Mouse (Mus musculus) urinary bladder, postnatal 14 days (tissue): ENCODE measurements around the gene Scyl2.
"Not testable (repeated sequence)": the region's sequence is repeated elsewhere in the genome, so short reads cannot be mapped to it uniquely, and the experiment has no call there.

Source experiments
- DNase-seq: peaks from one replicate; pipeline ENCODE4 v3.0.0; 2021; ENCODE audit warnings: low spot score

Gene Scyl2

DNA sequence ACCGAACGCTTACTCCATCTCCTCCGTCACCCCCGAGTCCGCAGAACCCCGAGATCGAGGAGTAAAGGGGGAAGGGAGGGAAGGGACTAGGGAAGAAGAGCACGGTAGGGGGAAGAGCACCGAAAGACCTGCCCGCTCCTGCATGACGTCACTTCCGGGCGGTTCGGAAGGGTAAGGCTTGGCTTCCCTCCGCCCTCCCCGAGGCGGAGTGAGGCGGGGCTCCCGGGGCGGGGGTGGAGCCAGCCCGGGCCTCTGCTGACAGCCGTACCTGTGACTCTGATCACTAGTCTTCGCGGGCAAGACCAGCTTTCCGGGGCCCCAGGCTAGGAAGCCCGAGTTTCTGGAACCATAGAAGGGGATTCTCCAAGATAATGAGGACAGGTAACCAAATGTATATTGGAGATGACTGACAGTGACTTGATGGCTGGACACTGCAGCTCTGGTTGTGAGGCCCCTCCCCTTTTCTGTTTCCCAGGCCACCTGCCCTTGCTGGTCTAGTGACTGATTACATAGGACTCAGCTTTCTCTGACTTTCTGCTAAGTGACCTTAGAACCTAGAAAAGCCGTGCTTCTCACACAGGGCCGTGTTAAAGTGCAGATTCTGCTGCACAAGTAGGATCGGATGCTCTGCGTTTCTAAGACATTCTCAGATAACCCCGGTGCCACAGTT is at the start of gene Scyl2:
Gene Scyl2, minus strand, starts transcription at position 147 of the 670 bp plus-strand sequence.
- peak; percentile 97 for DNase-seq

DNA sequence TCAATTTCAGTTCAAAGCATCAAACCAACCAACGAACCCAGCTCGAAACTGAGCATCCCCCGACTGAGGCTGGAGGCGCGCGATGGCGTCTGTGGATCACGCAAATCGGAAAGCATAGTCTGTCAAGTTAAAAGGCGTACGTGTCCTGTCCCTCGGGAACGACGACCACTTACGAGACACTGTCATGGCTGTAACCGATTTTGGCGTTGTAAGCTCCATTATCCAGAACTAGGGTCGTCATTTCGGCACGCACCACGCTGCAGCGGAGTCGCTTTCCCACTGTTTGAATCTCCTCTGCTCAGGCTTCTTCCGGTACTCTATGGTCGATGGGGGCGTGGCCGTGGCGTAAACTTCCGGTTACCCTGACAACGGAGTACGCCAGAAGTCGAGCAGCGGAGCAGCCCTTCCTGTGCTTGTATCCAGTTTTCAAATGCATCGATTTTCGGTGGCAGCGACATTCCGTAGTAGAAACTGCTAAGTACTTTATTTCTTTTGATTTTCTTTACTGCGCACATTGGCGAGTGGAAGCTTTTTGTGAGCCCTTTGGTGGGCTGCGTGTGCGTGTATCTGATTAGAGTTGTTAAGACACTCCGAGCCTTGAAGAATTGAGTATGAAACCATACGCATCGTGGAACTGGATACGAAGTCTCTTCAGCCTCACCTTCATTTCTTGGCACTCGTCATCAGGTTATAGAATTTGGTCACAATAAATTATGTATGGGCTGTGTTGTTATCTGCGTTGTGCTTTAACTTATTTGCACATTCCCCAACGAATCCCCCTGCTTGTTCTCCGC is 46.1 kb upstream of the Scyl2 start, which contains the start of gene Actr6:
Gene Actr6, minus strand, starts transcription at position 295 of the 794 bp plus-strand sequence.
- DNase-seq, result peak; percentile 94

DNA sequence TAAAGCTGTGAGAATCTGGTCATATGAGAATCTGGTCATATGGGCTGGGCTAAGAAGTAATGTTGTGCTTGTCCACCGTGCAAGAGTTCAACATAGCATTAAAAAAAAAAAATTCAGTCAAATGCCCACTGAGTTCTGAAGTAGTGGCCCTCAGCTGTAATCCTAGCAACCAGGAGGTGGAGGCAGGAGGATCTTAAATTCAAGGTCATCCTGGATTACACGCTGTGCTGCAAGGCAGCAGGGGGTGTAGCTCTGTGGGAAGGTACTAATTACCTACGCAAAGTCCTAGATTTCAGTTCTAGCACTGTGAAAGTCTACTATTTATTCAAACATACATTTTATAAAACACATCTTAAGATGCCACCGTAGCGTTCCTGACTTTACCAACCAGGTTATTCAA is 45.3 kb upstream of the Scyl2 start:
- DNase-seq, result no peak

GRCm38 (mm10) chr10:89730386-89730785 is 44.3 kb upstream of the Scyl2 start:
- DNase-seq, result no peak

- DNase-seq, result no peak
These were observed 36.4 kb upstream of the Scyl2 start for GRCm38 (mm10) chr10:89722247-89723195.

- no peak for DNase-seq
These were observed 34.7 kb upstream of the Scyl2 start for GRCm38 (mm10) chr10:89720796-89721195.

DNA sequence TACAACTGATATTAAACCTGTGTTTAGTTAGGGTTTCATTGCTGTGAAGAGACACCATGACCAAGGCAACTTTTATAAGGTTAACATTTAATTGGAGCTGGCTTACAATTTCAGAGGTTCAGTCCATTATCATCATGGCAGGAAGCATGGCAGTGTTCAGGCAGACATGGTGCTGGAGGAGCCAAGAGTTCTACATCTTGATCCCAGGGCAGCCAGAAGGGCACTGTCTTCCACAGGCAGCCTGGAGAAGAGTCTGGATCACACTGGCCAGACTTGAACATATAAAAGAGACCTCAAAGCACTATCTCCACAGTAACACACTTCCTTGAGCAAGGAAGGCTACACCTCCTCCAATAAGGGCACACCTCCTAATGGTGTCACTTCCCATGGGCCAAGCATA is 34.2 kb upstream of the Scyl2 start:
- no peak for DNase-seq

GRCm38 (mm10) chr10:89714910-89715309 is 28.8 kb upstream of the Scyl2 start:
- peak; percentile 13 for DNase-seq

- no peak for DNase-seq
These were observed 22.6 kb upstream of the Scyl2 start for GRCm38 (mm10) chr10:89708720-89709119.

GRCm38 (mm10) chr10:89707397-89707796 is 21.3 kb upstream of the Scyl2 start:
- DNase-seq, result no peak

- peak; percentile 63 for DNase-seq
These were observed 17.0 kb upstream of the Scyl2 start for GRCm38 (mm10) chr10:89703042-89703441.

- no peak for DNase-seq
These were observed 11.9 kb upstream of the Scyl2 start for GRCm38 (mm10) chr10:89697956-89698355.

DNA sequence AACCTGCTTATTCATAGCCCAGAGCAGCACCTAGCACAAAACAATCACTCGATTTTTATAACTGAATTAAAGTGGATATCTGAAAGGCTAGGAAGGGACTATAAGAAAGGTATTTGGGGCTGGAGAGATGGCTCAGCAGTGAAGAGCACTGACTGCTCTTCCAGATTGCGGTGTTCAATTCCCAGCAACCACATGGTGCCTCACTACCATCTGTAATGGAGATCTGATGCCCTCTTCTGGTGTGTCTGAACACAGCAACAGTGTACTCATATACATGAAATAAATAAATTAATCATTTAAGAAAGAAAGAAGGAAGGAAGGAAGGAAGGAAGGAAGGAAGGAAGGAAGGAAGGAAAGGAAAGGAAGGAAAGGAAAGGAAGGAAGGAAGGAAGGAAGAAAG is 10.2 kb upstream of the Scyl2 start:
- DNase-seq, result not testable (repeated sequence)

- DNase-seq, result no peak
These were observed 9.3 kb upstream of the Scyl2 start for GRCm38 (mm10) chr10:89695194-89695911.

GRCm38 (mm10) chr10:89690021-89690420 is 3.9 kb upstream of the Scyl2 start:
- DNase-seq, result no peak

DNA sequence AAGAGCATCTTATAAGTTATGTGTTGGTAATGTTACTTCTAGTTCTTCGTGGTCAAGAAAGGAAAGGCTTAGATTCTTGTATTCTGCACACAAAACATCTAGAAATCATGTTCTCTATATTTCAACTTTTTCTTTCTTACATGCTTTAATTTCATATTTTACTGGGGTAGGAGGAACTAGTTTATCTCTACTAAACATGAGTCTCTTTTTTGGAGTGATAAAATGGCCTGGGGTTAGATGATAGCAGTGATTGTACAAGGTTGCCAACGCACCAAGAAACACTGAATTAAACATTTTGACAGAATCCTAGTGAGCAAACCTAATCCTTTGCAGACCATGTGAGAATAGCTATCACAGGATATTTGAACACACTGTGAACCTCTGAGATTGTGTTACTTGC is 1.4 kb upstream of the Scyl2 start:
- no peak for DNase-seq

DNA sequence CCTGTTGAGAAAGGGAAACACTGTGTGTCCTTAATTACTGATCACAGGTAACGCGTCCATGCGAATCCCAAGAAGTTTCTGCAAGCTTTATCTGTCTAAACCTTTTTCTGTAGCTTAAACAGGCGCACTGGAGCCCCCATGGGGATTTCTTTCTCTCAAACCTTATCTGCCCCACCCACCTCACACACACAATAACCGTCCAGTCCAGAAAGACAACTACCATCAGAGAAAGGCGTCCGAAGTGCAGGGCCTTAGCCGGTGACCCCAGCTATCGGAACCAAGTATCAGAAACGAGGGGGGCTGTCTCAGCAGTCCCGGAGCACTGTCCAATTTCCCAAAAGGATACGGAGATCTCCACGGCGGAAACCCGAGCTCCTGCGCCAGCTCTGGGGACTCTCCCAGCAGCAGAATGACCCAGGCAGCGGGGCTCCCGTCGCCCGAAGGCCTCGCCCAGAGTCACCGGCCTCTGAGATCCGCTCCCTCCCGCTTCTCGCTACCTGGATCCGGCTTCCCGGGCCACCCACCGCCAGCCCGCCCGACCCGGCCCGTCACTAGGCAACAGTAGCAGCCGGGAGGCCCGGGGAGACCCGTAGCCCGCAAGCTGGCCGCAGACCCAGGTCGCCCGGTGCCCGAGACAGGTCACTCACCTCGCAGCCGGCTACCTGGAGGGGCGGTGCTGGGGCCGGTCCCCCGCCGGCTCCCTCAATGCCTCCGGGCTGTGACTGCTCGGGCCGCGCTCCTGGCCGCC is 520 bp downstream of the Scyl2 start:
- peak; percentile 10 for DNase-seq

DNA sequence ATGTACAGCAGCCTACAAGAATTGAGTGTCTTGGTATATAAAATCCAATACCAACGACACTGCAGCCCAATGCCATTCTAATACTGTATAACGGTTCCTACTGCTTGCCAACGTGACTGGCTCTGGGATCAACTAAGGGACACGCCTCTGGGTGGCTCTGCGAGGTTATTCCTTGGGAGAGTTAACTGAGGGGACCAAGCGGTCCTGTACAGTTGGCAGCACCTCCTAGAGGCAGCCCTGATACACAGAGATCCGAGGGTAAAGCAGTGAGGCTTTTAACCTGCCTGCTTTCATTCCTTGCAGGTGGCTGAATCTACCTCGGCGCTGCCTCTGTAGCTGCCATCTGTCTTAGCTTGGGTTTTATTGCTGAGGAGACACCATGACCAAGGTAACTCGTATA is 3.1 kb downstream of the Scyl2 start:
- no peak for DNase-seq

DNA sequence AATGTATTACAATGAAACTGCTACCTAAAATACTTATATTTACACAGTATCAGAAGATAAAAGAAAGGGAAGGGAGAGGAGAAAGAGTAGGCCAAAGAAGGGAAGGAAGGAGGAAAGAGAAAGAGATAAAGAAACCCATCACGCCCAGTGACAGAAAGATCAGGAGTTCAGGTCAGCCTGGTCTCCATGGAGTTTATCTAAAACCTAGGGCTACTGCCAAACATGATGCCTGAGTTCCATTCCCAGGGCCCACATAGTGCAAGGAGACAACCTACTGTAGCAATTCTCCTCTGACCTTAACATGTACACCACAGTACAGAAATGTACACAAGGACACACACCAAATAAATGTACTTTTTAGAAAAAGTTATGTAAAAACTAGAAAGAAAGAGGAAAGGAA is 3.9 kb downstream of the Scyl2 start:
- DNase-seq, result no peak

DNA sequence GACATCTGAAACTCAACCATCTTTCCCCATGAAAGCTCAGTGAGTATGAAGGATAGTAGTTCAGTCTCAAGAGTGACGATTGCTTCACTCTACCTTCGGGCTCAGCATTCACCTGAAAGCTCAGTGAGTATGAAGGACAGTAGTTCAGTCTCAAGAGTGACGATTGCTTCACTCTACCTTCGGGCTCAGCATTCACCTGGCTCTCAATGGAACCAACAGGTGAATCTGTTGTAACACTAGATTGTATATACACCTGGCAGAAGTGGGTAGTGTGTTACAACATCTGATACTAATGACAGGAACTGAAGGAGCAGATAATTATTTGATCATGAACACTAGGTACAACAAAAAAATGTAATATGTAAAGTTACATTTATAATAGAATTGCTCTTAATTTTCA is 4.4 kb downstream of the Scyl2 start:
- no peak for DNase-seq

DNA sequence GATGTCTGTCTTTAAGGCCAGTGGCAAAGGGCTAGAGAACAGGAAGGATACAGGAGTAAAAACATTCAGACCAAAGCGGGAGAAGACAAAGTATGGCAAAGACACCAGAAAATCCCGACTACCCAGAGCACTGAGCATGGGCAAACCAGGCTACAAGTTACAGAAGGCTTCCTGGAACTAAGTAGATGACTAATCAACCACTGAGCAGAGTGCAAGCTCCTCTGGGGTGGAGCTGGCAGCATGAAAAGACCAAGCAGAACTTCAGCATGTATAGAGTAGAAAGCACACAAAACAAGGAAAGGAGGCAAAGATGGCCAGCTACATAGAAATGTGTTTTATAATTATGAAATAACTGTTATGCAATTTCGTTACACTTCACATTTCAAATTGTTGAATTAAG is 5.6 kb downstream of the Scyl2 start:
- no peak for DNase-seq
